Mouse (Mus musculus): ENCODE measurements around the gene Btrc. TPM values are rescaled to one million over a fixed set of nuclear protein-coding genes. Genes with fewer than 3 reads are reported as not detected.

Gene Btrc
- polyA plus RNA-seq, 1 experiment from 2014 or later, result 54.9 TPM

DNA sequence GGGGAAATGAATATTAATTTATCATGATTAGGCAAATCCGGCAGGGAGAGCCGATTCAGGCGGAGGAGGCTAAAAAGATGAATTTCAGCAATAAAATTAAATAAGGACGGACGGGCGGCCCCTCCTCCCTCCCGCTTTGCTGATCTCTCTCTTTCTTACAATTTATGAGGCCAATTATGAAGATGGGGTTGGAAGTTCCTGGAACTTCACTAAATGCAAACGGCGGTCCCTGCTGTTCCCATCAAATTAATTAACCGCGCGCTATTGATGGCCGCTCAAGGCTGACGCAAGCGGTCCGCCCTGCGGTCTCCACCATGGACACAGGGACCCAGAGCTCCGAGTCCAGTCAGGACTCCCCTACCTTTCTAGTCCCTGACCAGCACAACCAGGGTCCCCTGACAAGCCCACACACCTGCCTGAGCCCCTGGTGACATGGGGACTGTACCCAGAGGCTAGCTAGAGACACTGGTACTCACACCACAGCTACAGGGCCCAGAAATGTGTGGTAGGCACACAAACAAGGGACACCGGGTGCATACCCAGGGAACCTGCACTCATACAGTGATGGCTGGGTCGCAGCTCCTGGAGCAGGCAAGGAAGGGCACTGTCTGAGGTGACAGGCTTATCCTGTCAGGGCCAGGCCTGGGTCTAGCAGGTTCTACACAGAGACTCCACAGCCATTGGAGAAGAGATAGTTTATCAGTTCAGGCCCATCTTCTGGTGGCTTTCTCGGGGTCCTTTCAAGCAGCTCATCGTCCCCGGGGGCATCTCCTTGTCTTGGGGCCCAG is 185.8 kb downstream of the Btrc start:
- peaks cover 20% of the 10 kb centered on the region for H3K4me1 ChIP-seq (ENCODE audit: control insufficient read depth, insufficient read depth, low read length)
- 38% methylated on average over 23 of the region's 23 CpGs for WGBS
- no peak overlapping the region for H3K4me3 ChIP-seq (ENCODE audit: low read length)
- peaks cover 15% of the 10 kb centered on the region for H3K36me3 ChIP-seq (ENCODE audit: control insufficient read depth, insufficient read depth, low read length)
- H3K27ac ChIP-seq (ENCODE audit: low read depth, low read length), result no peak overlapping the region
- no peak overlapping the region for H3K9ac ChIP-seq (ENCODE audit: low read depth, low read length)
- no peak overlapping the region for H3K4me2 ChIP-seq (replicated peaks; ENCODE audit: low read depth, low read length)
- no peaks in the 10 kb centered on the region for H3K9me3 ChIP-seq (ENCODE audit: control insufficient read depth, low read length)
- H3K27me3 ChIP-seq (ENCODE audit: control insufficient read depth, insufficient read depth, low read length), result peaks cover 8% of the 10 kb centered on the region; the same call in 1 of the 2 replicates
- no peak for ATAC-seq (ENCODE audit: low FRiP score, low TSS enrichment)

- Histone ChIP-seq H3K27me3 (ENCODE audit: control insufficient read depth, insufficient read depth, low read length) (peaks cover 8% of the 10 kb centered on the region; the same call in 1 of the 2 replicates), H3K36me3 (ENCODE audit: control insufficient read depth, insufficient read depth, low read length) (peaks cover 21% of the 10 kb centered on the region), H3K9me3 (ENCODE audit: control insufficient read depth, low read length) (no peaks in the 10 kb centered on the region), H3K4me3 (ENCODE audit: low read length) (no peak overlapping the region), H3K4me2 (replicated peaks; ENCODE audit: low read depth, low read length) (no peak overlapping the region), H3K27ac (ENCODE audit: low read depth, low read length) (no peak overlapping the region), H3K9ac (ENCODE audit: low read depth, low read length) (no peak overlapping the region), H3K4me1 (ENCODE audit: control insufficient read depth, insufficient read depth, low read length) (peaks cover 20% of the 10 kb centered on the region)
- WGBS, result 77% methylated on average over 4 of the region's 4 CpGs
- no peak for ATAC-seq (ENCODE audit: low FRiP score, low TSS enrichment)
Measured at GRCm38 (mm10) chr19:45549948-45550347, 186.4 kb downstream of the Btrc start.

GRCm38 (mm10) chr19:45552187-45552586 is 188.7 kb downstream of the Btrc start:
- Histone ChIP-seq H3K9me3 (ENCODE audit: control insufficient read depth, low read length) (no peaks in the 10 kb centered on the region), H3K27ac (ENCODE audit: low read depth, low read length) (peak overlapping the region; percentile 56; the same call in 1 of the 2 replicates), H3K4me3 (ENCODE audit: low read length) (no peak overlapping the region), H3K36me3 (ENCODE audit: control insufficient read depth, insufficient read depth, low read length) (peaks cover 28% of the 10 kb centered on the region), H3K27me3 (ENCODE audit: control insufficient read depth, insufficient read depth, low read length) (no peaks in the 10 kb centered on the region), H3K4me1 (ENCODE audit: control insufficient read depth, insufficient read depth, low read length) (peaks cover 20% of the 10 kb centered on the region), H3K4me2 (replicated peaks; ENCODE audit: low read depth, low read length) (no peak overlapping the region), H3K9ac (ENCODE audit: low read depth, low read length) (no peak overlapping the region)
- WGBS, result 19% methylated on average over 6 of the region's 6 CpGs
- ATAC-seq (ENCODE audit: low FRiP score, low TSS enrichment), result peak; percentile 69

GRCm38 (mm10) chr19:45554136-45554535 is 190.6 kb downstream of the Btrc start:
- peaks cover 15% of the 10 kb centered on the region for H3K4me1 ChIP-seq (ENCODE audit: control insufficient read depth, insufficient read depth, low read length)
- WGBS, result 94% methylated on average over 11 of the region's 11 CpGs
- H3K36me3 ChIP-seq (ENCODE audit: control insufficient read depth, insufficient read depth, low read length), result peaks cover 33% of the 10 kb centered on the region

GRCm38 (mm10) chr19:45560153-45560890 is 196.8 kb downstream of the Btrc start, which contains the start of the genes Poll and Gm17018:
Gene Poll (minus strand): TSS chr19:45560531.
Gene Gm17018 (plus strand): TSS chr19:45560615.
- Histone ChIP-seq H3K27me3 (ENCODE audit: control insufficient read depth, insufficient read depth, low read length) (no peaks in the 10 kb centered on the region), H3K27ac (ENCODE audit: low read depth, low read length) (peak within 1 kb of the TSS; percentile 75), H3K4me2 (replicated peaks; ENCODE audit: low read depth, low read length) (peak within 1 kb of the TSS; percentile 75), H3K9me3 (ENCODE audit: control insufficient read depth, low read length) (no peaks in the 10 kb centered on the region), H3K9ac (ENCODE audit: low read depth, low read length) (peak within 1 kb of the TSS; percentile 73), H3K36me3 (ENCODE audit: control insufficient read depth, insufficient read depth, low read length) (peaks cover 8% of the 10 kb centered on the region; the same call in 1 of the 2 replicates), H3K4me1 (ENCODE audit: control insufficient read depth, insufficient read depth, low read length) (0 out of 2 replicates have a peak, but pooled peaks cover 3% of the 10 kb centered on the region), H3K4me3 (ENCODE audit: low read length) (peak within 1 kb of the TSS; percentile 69)
- ATAC-seq (ENCODE audit: low FRiP score, low TSS enrichment), result peak; percentile 84
- WGBS, result under 1% methylated on average over 35 of the region's 35 CpGs

More at GRCm38 (mm10) chr19:45554136-45554535, 190.6 kb downstream of the Btrc start:
- ATAC-seq (ENCODE audit: low FRiP score, low TSS enrichment), result no peak
- H3K4me2 ChIP-seq (replicated peaks; ENCODE audit: low read depth, low read length), result no peak overlapping the region
- no peak overlapping the region for H3K4me3 ChIP-seq (ENCODE audit: low read length)
- H3K9me3 ChIP-seq (ENCODE audit: control insufficient read depth, low read length), result no peaks in the 10 kb centered on the region
- no peak overlapping the region for H3K9ac ChIP-seq (ENCODE audit: low read depth, low read length)
- no peak overlapping the region for H3K27ac ChIP-seq (ENCODE audit: low read depth, low read length)
- H3K27me3 ChIP-seq (ENCODE audit: control insufficient read depth, insufficient read depth, low read length), result no peaks in the 10 kb centered on the region

DNA sequence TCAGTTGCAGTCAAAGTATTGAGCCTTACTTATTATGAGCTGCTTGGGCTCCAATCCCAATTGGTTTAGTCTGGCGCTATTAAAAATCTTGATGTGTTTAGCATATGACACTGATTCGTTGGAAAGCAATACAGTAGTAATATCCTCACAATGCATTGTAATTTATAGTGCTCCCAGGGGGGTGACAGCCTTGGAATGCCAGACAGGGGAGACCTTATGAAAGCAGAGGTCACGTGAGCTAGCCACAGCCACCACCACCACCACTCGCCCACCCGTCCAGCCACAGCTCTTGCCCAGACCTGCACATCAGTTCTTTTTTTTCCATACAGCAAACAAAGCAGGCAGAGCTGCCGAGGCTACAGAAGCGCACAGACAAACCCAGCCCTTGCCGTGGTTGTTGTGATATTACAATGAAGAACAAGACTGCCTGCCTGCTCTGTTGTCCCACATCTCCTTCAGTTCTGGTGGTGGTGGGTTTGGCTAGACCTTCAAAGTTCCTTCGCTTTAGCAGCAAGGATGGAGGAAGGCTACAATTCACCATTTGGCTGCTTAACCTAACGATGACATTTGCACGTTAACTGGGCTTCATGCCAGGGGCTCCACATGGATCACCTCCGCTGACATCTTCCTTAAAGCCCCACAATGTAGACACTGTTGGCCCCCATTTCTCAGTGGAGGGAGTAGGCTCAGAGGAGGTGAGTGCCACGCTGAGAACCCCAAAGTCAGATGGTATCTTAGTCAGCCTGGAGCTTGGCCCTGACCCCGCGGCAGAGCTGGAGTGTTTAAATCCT is 202.6 kb downstream of the Btrc start:
- Histone ChIP-seq H3K4me3 (ENCODE audit: low read length) (no peak overlapping the region), H3K27ac (ENCODE audit: low read depth, low read length) (no peak overlapping the region), H3K27me3 (ENCODE audit: control insufficient read depth, insufficient read depth, low read length) (no peaks in the 10 kb centered on the region), H3K4me2 (replicated peaks; ENCODE audit: low read depth, low read length) (no peak overlapping the region), H3K4me1 (ENCODE audit: control insufficient read depth, insufficient read depth, low read length) (peaks cover 7% of the 10 kb centered on the region), H3K9me3 (ENCODE audit: control insufficient read depth, low read length) (no peaks in the 10 kb centered on the region), H3K36me3 (ENCODE audit: control insufficient read depth, insufficient read depth, low read length) (peaks cover 2% of the 10 kb centered on the region; the same call in 1 of the 2 replicates), H3K9ac (ENCODE audit: low read depth, low read length) (no peak overlapping the region)
- 38% methylated on average over 15 of the region's 15 CpGs for WGBS
- ATAC-seq (ENCODE audit: low FRiP score, low TSS enrichment), result no peak

DNA sequence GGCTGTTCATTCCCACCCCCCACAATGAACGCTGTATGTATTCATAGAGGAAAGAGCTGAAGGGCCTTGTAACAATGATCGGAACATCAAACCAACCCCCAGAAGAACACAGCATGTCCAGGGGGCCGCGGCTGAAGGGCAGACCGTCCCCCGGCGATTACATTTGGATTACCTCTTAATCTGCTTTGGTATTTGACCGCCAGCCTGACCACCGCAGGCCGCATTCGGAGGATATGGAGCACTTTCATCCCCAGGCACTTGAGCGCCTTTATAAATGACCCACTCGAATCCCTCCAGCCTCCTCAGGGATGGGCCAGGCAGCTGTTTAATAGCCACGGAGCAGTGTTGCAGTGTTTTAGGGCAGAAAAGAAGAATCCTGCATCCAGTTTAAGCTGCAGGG is 203.8 kb downstream of the Btrc start:
- Histone ChIP-seq H3K9ac (ENCODE audit: low read depth, low read length) (no peak overlapping the region), H3K27ac (ENCODE audit: low read depth, low read length) (no peak overlapping the region), H3K9me3 (ENCODE audit: control insufficient read depth, low read length) (no peaks in the 10 kb centered on the region), H3K4me2 (replicated peaks; ENCODE audit: low read depth, low read length) (no peak overlapping the region), H3K36me3 (ENCODE audit: control insufficient read depth, insufficient read depth, low read length) (peaks cover 5% of the 10 kb centered on the region; the same call in 1 of the 2 replicates), H3K27me3 (ENCODE audit: control insufficient read depth, insufficient read depth, low read length) (no peaks in the 10 kb centered on the region), H3K4me1 (ENCODE audit: control insufficient read depth, insufficient read depth, low read length) (peaks cover 7% of the 10 kb centered on the region), H3K4me3 (ENCODE audit: low read length) (no peak overlapping the region)
- ATAC-seq (ENCODE audit: low FRiP score, low TSS enrichment), result no peak
- WGBS, result 55% methylated on average over 14 of the region's 14 CpGs

- H3K36me3 ChIP-seq (ENCODE audit: control insufficient read depth, insufficient read depth, low read length), result peaks cover 23% of the 10 kb centered on the region; the same call in 1 of the 2 replicates
Measured at GRCm38 (mm10) chr19:45573033-45573432, 209.5 kb downstream of the Btrc start.

More at GRCm38 (mm10) chr19:45573033-45573432, 209.5 kb downstream of the Btrc start:
- H3K9ac ChIP-seq (ENCODE audit: low read depth, low read length), result no peak overlapping the region
- WGBS, result 85% methylated on average over 6 of the region's 6 CpGs
- H3K27me3 ChIP-seq (ENCODE audit: control insufficient read depth, insufficient read depth, low read length), result no peaks in the 10 kb centered on the region
- no peak overlapping the region for H3K4me3 ChIP-seq (ENCODE audit: low read length)
- H3K9me3 ChIP-seq (ENCODE audit: control insufficient read depth, low read length), result no peaks in the 10 kb centered on the region
- no peak overlapping the region for H3K4me2 ChIP-seq (replicated peaks; ENCODE audit: low read depth, low read length)
- H3K4me1 ChIP-seq (ENCODE audit: control insufficient read depth, insufficient read depth, low read length), result peaks cover 21% of the 10 kb centered on the region
- no peak for ATAC-seq (ENCODE audit: low FRiP score, low TSS enrichment)
- H3K27ac ChIP-seq (ENCODE audit: low read depth, low read length), result no peak overlapping the region
